Comparison of ENCODE assay signal across 9 mouse cellular contexts in the genomic region with DNA sequence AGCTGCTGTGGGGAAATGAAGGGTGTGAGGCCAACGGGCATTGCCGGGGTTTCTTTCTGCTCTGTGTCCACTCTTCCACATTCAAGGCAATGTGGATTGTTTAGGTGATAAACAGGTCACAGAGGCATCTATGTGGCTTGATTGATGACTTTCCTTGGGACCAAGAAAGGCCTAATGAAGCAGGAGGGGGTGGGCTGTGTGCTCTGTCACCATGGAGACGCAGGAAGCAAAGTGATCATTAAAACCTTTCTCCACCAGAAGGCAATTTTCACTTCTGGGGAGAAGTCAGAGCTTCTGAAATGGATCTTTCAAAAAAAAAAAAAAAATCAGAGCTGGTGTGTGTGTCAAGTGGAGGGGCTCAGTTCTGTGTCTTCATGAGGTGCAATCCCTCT. TPM values are rescaled to one million over a fixed set of nuclear protein-coding genes. Genes with fewer than 3 reads are reported as not detected.
DNase-seq lines count a peak whose midpoint lies in the region; ATAC-seq lines count a peak whose summit lies in the region.
"Had no signal": no experiment of that assay in that cellular context is flagged by ENCODE, and none has a peak within 500 bp of the region (broad histone marks: within the 10 kb centered on the region; RNA-seq: fewer than 3 reads in every experiment).

No protein-coding gene starts in this region.

- no peak overlapping the region for H3K27ac ChIP-seq in embryonic facial prominence, embryonic 12.5 days
- peak overlapping the region; percentile 95 for H3K27ac ChIP-seq in hindbrain, embryonic 13.5 days
- peak overlapping the region; percentile 85 for H3K27ac ChIP-seq in midbrain, embryonic 14.5 days (replicated peaks; ENCODE audit: low read depth, low read length)

- no peak overlapping the region for H3K9ac ChIP-seq in embryonic facial prominence, embryonic 12.5 days
- peak overlapping the region; percentile 97 for H3K9ac ChIP-seq in hindbrain, embryonic 13.5 days
- H3K9ac ChIP-seq in midbrain, embryonic 14.5 days (replicated peaks; ENCODE audit: low read length), result peak overlapping the region; percentile 97

- DNase-seq in embryo, embryonic 10 days (ENCODE audit: low spot score), result peak; percentile 18
- DNase-seq in midbrain, embryonic 14.5 days, result peak; percentile 67
- no peak for DNase-seq in adrenal gland, adult (ENCODE audit: inconsistent age in 2 of 2, low spot score in 1 of 2)
- no peak for DNase-seq in cerebellum, adult 8-10 months
- no peak for DNase-seq in ovary, adult 18-20 months (ENCODE audit: low spot score)
- DNase-seq: lung, postnatal 36 days; thymus, adult 2 months had no signal

- peaks cover 28% of the 10 kb centered on the region for H3K27me3 ChIP-seq in embryonic facial prominence, embryonic 12.5 days
- 0 out of 2 replicates have a peak, but pooled peaks cover 2% of the 10 kb centered on the region for H3K27me3 ChIP-seq in hindbrain, embryonic 13.5 days
- H3K27me3 ChIP-seq in midbrain, embryonic 14.5 days (ENCODE audit: control insufficient read depth, insufficient read depth, low read length), result no peaks in the 10 kb centered on the region

- 42% methylated on average over 3 of the region's 3 CpGs for WGBS in embryonic facial prominence, embryonic 12.5 days
- WGBS in hindbrain, embryonic 13.5 days, result 19% methylated on average over 3 of the region's 3 CpGs
- 39% methylated on average over 3 of the region's 3 CpGs for WGBS in midbrain, embryonic 14.5 days

- H3K9me3 ChIP-seq in embryonic facial prominence, embryonic 12.5 days, result no peaks in the 10 kb centered on the region
- H3K9me3 ChIP-seq in hindbrain, embryonic 13.5 days, result no peaks in the 10 kb centered on the region
- H3K9me3 ChIP-seq in midbrain, embryonic 14.5 days (ENCODE audit: control insufficient read depth, low read length), result no peaks in the 10 kb centered on the region

- peaks cover 6% of the 10 kb centered on the region for H3K4me1 ChIP-seq in embryonic facial prominence, embryonic 12.5 days
- peaks cover 50% of the 10 kb centered on the region for H3K4me1 ChIP-seq in hindbrain, embryonic 13.5 days (replicated peaks)
- H3K4me1 ChIP-seq in midbrain, embryonic 14.5 days (ENCODE audit: control insufficient read depth, insufficient read depth, low read length), result peaks cover 25% of the 10 kb centered on the region

- H3K4me2 ChIP-seq in embryonic facial prominence, embryonic 12.5 days (replicated peaks), result peak overlapping the region; percentile 67; the same call in 1 of the 2 replicates
- peak overlapping the region; percentile 86 for H3K4me2 ChIP-seq in hindbrain, embryonic 13.5 days
- peak overlapping the region; percentile 93 for H3K4me2 ChIP-seq in midbrain, embryonic 14.5 days (ENCODE audit: low read length)

- no peak for ATAC-seq in embryonic facial prominence, embryonic 12.5 days (ENCODE audit: insufficient number of reproducible peaks, insufficient read depth, low FRiP score, low TSS enrichment)
- peak; percentile 25 for ATAC-seq in hindbrain, embryonic 13.5 days (ENCODE audit: low FRiP score)
- ATAC-seq in midbrain, embryonic 14.5 days (ENCODE audit: low FRiP score, low TSS enrichment), result no peak

- 0 out of 2 replicates have a peak overlapping the region, but pooled peaks have one; percentile 38 for H3K4me3 ChIP-seq in embryonic facial prominence, embryonic 12.5 days
- peak overlapping the region; percentile 74 for H3K4me3 ChIP-seq in hindbrain, embryonic 13.5 days
- H3K4me3 ChIP-seq in midbrain, embryonic 14.5 days (replicated peaks; ENCODE audit: low read depth, low read length), result peak overlapping the region; percentile 73

- no peaks in the 10 kb centered on the region for H3K36me3 ChIP-seq in embryonic facial prominence, embryonic 12.5 days
- peaks cover 18% of the 10 kb centered on the region; the same call in 1 of the 2 replicates for H3K36me3 ChIP-seq in hindbrain, embryonic 13.5 days
- peaks cover 6% of the 10 kb centered on the region; the same call in 1 of the 2 replicates for H3K36me3 ChIP-seq in midbrain, embryonic 14.5 days (ENCODE audit: control insufficient read depth, insufficient read depth, low read length)

RNA-seq across cellular contexts. Expression of a gene that starts 24.2 kb away (rescaled TPM):
- 3.1 and 3.4 TPM in 2 replicates for polyA plus RNA-seq in embryonic facial prominence, embryonic 12.5 days (2016; fragmentation: Nextera tagmentation; extraction: Ambion mirVana)
- 39.9 and 42.1 TPM in 2 replicates for polyA plus RNA-seq in hindbrain, embryonic 13.5 days (2015; fragmentation: Nextera tagmentation; extraction: Ambion mirVana)
- 62.5 and 79.2 TPM in 2 replicates for polyA plus RNA-seq in midbrain, embryonic 14.5 days (2014; fragmentation: Nextera tagmentation; extraction: Ambion mirVana)

Comparison
In these comparisons a context has a peak if more than half of its experiments do, and no peak if none do; other contexts are left out.
1. DNase-seq: peak in embryo, embryonic 10 days (single experiment) and midbrain, embryonic 14.5 days (single experiment); none in adrenal gland, adult (0 of 2), cerebellum, adult 8-10 months (single experiment) and ovary, adult 18-20 months (single experiment).
2. Peak in every context shown above with its lines, with median percentiles within 50 percentile points of each other: H3K4me2 ChIP-seq and H3K4me3 ChIP-seq.